Mouse (Mus musculus) naive thymus-derived CD4-positive, alpha-beta T cell, adult 2 months (primary cell): ENCODE results near the gene Zdhhc18.

ENCODE experiments used
- DNase-seq: peaks from one replicate; pipeline ENCODE4 v3.0.0-alpha.2; 2011; ENCODE audit warnings: low read depth

Gene Zdhhc18

GRCm38 (mm10) chr4:133630326-133630920, 19.5 kb downstream of the Zdhhc18 start:
- peak; percentile 32 for DNase-seq

- peak; percentile 74 for DNase-seq
Measured at GRCm38 (mm10) chr4:133629191-133629590, 20.8 kb downstream of the Zdhhc18 start.

GRCm38 (mm10) chr4:133628517-133628916, 21.4 kb downstream of the Zdhhc18 start:
- peak; percentile 22 for DNase-seq

- no peak for DNase-seq
Measured at GRCm38 (mm10) chr4:133627039-133627438, 22.9 kb downstream of the Zdhhc18 start.

- peak; percentile 21 for DNase-seq
Measured at GRCm38 (mm10) chr4:133626621-133627020, 23.3 kb downstream of the Zdhhc18 start.

- no peak for DNase-seq
Measured at GRCm38 (mm10) chr4:133626221-133626620, 23.7 kb downstream of the Zdhhc18 start.

- peak; percentile 84 for DNase-seq
Measured at GRCm38 (mm10) chr4:133625621-133626071, 24.3 kb downstream of the Zdhhc18 start.

GRCm38 (mm10) chr4:133624830-133625229, 25.1 kb downstream of the Zdhhc18 start:
- DNase-seq = peak; percentile 41

GRCm38 (mm10) chr4:133622161-133622695, 27.7 kb downstream of the Zdhhc18 start:
- peak; percentile 90 for DNase-seq

- DNase-seq = peak; percentile 85
Measured at GRCm38 (mm10) chr4:133620668-133621067, 29.3 kb downstream of the Zdhhc18 start.

- peak; percentile 57 for DNase-seq
Measured at GRCm38 (mm10) chr4:133619473-133620136, 30.3 kb downstream of the Zdhhc18 start.

GRCm38 (mm10) chr4:133617936-133618335, 32.0 kb downstream of the Zdhhc18 start:
- no peak for DNase-seq

- no peak for DNase-seq
Measured at GRCm38 (mm10) chr4:133615416-133615815, 34.5 kb downstream of the Zdhhc18 start.

GRCm38 (mm10) chr4:133614274-133614761, 35.6 kb downstream of the Zdhhc18 start:
- DNase-seq = no peak

GRCm38 (mm10) chr4:133613867-133614266, 36.1 kb downstream of the Zdhhc18 start:
- no peak for DNase-seq

GRCm38 (mm10) chr4:133613026-133613425, 36.9 kb downstream of the Zdhhc18 start:
- no peak for DNase-seq

- DNase-seq = no peak
Measured at GRCm38 (mm10) chr4:133612416-133612815, 37.5 kb downstream of the Zdhhc18 start.

GRCm38 (mm10) chr4:133611815-133612214, 38.1 kb downstream of the Zdhhc18 start:
- DNase-seq = peak; percentile 56

GRCm38 (mm10) chr4:133609719-133610118, 40.2 kb downstream of the Zdhhc18 start:
- peak; percentile 88 for DNase-seq

GRCm38 (mm10) chr4:133607284-133607683, 42.7 kb downstream of the Zdhhc18 start:
- no peak for DNase-seq

- no peak for DNase-seq
Measured at GRCm38 (mm10) chr4:133605330-133605729, 44.6 kb downstream of the Zdhhc18 start.

GRCm38 (mm10) chr4:133604856-133605255, 45.1 kb downstream of the Zdhhc18 start:
- no peak for DNase-seq

- no peak for DNase-seq
Measured at GRCm38 (mm10) chr4:133604175-133604574, 45.8 kb downstream of the Zdhhc18 start.
